Mouse (Mus musculus): Measurements from ENCODE around the gene Gm28998. TPM values are rescaled to one million over a fixed set of nuclear protein-coding genes. Genes with fewer than 3 reads are reported as not detected.
"Not testable (repeated sequence)": the region's sequence is repeated elsewhere in the genome, so short reads cannot be mapped to it uniquely, and the experiment has no call there.

The Gm28998 gene
- polyA plus RNA-seq (2012; rRNA removed), result not detected in 2 replicates
- polyA plus RNA-seq (2014; fragmentation: Nextera tagmentation; extraction: Ambion mirVana), result not detected in 2 replicates

- H3K9me3 ChIP-seq (ENCODE audit: control insufficient read depth, low read length); H3K4me2 ChIP-seq (replicated peaks; ENCODE audit: low read depth, low read length, severe bottlenecking); H3K27ac ChIP-seq (replicated peaks; ENCODE audit: low read depth, low read length); H3K36me3 ChIP-seq (ENCODE audit: control insufficient read depth, insufficient read depth, low read length); DNase-seq (ENCODE audit: low spot score); H3K27me3 ChIP-seq (ENCODE audit: control insufficient read depth, insufficient read depth, low read length); ATAC-seq (ENCODE audit: low FRiP score, low read depth); H3K9ac ChIP-seq (ENCODE audit: low read depth, low read length, severe bottlenecking); H3K4me3 ChIP-seq (replicated peaks; ENCODE audit: low read length); H3K4me1 ChIP-seq (ENCODE audit: control insufficient read depth, insufficient read depth, low read length): not testable (repeated sequence)
- WGBS, result no CpG with 5 or more reads among the region's 8 CpGs
These were observed at the start of gene Gm28998 for GRCm38 (mm10) chrY:7253487-7253886. Gene Gm28998 (plus strand): TSS chrY:7253787.

Other genes starting within 250 kb of the Gm28998 start
- gene Gm21244, start 84.5 kb upstream of the Gm28998 start, polyA plus RNA-seq (2012; rRNA removed), result not detected in 2 replicates
- gene Gm21244, start 84.5 kb upstream of the Gm28998 start, polyA plus RNA-seq (2014; fragmentation: Nextera tagmentation; extraction: Ambion mirVana), result not detected in 2 replicates
- not detected in 2 replicates for gene Gm21788, start 151.2 kb downstream of the Gm28998 start, polyA plus RNA-seq (2012; rRNA removed)
- not detected in 2 replicates for gene Gm21788, start 151.2 kb downstream of the Gm28998 start, polyA plus RNA-seq (2014; fragmentation: Nextera tagmentation; extraction: Ambion mirVana)